Mouse (Mus musculus): ENCODE results near the gene Nckipsd. TPM values are rescaled to one million over a fixed set of nuclear protein-coding genes. Genes with fewer than 3 reads are reported as not detected.

Nckipsd gene
- polyA plus RNA-seq, 1 experiment: 1.4 TPM

- Histone ChIP-seq H3K9me3 (no peaks in the 10 kb centered on the region), H3K4me1 (peaks cover 7% of the 10 kb centered on the region), H3K27me3 (replicated peaks) (peaks cover 3% of the 10 kb centered on the region), H3K36me3 (replicated peaks; ENCODE audit: low read length) (peaks cover 52% of the 10 kb centered on the region), H3K4me3 (replicated peaks) (no peak overlapping the region)
- TF ChIP-seq GATA1 (IDR thresholded peaks at IDR 0.05; ENCODE audit: borderline replicate concordance, low read length) (no peak), FLI1 (IDR thresholded peaks at IDR 0.05; ENCODE audit: low read length) (no peak)
Observed at GRCm38 (mm10) chr9:108858792-108859527, 50.8 kb downstream of the Nckipsd start.

Other genes starting within 250 kb of the Nckipsd start
- 39.0 and 48.2 TPM in 2 replicates for gene Impdh2, start 248.1 kb upstream of the Nckipsd start, polyA plus RNA-seq (2012; ENCODE audit: insufficient read depth, low replicate concordance)
- gene Ndufaf3, start 240.9 kb upstream of the Nckipsd start, polyA plus RNA-seq (2012; ENCODE audit: insufficient read depth, low replicate concordance): 28.6 and 37.1 TPM in 2 replicates
- gene Dalrd3, start 238.5 kb upstream of the Nckipsd start, polyA plus RNA-seq (2012; ENCODE audit: insufficient read depth, low replicate concordance): 65.8 and 158 TPM in 2 replicates
- gene Wdr6, start 229.6 kb upstream of the Nckipsd start, polyA plus RNA-seq (2012; ENCODE audit: insufficient read depth, low replicate concordance): 4.8 and 5.5 TPM in 2 replicates
- gene P4htm, start 210.7 kb upstream of the Nckipsd start, polyA plus RNA-seq (2012; ENCODE audit: insufficient read depth, low replicate concordance): 1.8 and 2.8 TPM in 2 replicates
- gene Arih2, start 159.0 kb upstream of the Nckipsd start, polyA plus RNA-seq (2012; ENCODE audit: insufficient read depth, low replicate concordance): 33.3 and 103 TPM in 2 replicates
- 3.2 and 4.4 TPM in 2 replicates for gene Slc25a20, start 146.3 kb upstream of the Nckipsd start, polyA plus RNA-seq (2012; ENCODE audit: insufficient read depth, low replicate concordance)
- 1.6 and 2.8 TPM in 2 replicates for gene Prkar2a, start 119.1 kb upstream of the Nckipsd start, polyA plus RNA-seq (2012; ENCODE audit: insufficient read depth, low replicate concordance)
- 19.2 and 25.5 TPM in 2 replicates for gene Ip6k2, start 24.6 kb upstream of the Nckipsd start, polyA plus RNA-seq (2012; ENCODE audit: insufficient read depth, low replicate concordance)
- gene Celsr3, start 18.0 kb downstream of the Nckipsd start, polyA plus RNA-seq (2012; ENCODE audit: insufficient read depth, low replicate concordance): 1.5 TPM in 1 of 2 replicates, not detected in the other
- gene Slc26a6, start 44.9 kb downstream of the Nckipsd start, polyA plus RNA-seq (2012; ENCODE audit: insufficient read depth, low replicate concordance): 8.6 and 23.5 TPM in 2 replicates
- gene Tmem89, start 106.3 kb downstream of the Nckipsd start, polyA plus RNA-seq (2012; ENCODE audit: insufficient read depth, low replicate concordance): not detected in 2 replicates
- gene Uqcrc1, start 128.3 kb downstream of the Nckipsd start, polyA plus RNA-seq (2012; ENCODE audit: insufficient read depth, low replicate concordance): 221 and 266 TPM in 2 replicates
- 0.36 and 2.2 TPM in 2 replicates for gene Col7a1, start 145.2 kb downstream of the Nckipsd start, polyA plus RNA-seq (2012; ENCODE audit: insufficient read depth, low replicate concordance)
- gene Ucn2, start 177.6 kb downstream of the Nckipsd start, polyA plus RNA-seq (2012; ENCODE audit: insufficient read depth, low replicate concordance): 0.18 TPM in 1 of 2 replicates, not detected in the other
- 2.4 and 5.8 TPM in 2 replicates for gene Pfkfb4, start 183.4 kb downstream of the Nckipsd start, polyA plus RNA-seq (2012; ENCODE audit: insufficient read depth, low replicate concordance)
- 375 and 575 TPM in 2 replicates for gene Shisa5, start 230.2 kb downstream of the Nckipsd start, polyA plus RNA-seq (2012; ENCODE audit: insufficient read depth, low replicate concordance)

All from megakaryocyte, embryonic 14.5 days (primary cell).